Mouse (Mus musculus) lung, adult 2 months (tissue): Measurements from ENCODE around the gene Nacc2. TPM values are rescaled to one million over a fixed set of nuclear protein-coding genes. Genes with fewer than 3 reads are reported as not detected.
A peak's percentile ranks its signal among the peaks of the same experiment; 100 is the strongest.

Experiments used
- DNase-seq: peaks from one replicate; pipeline ENCODE4 v3.0.0; 2022
- H3K4me1 ChIP-seq: fragments of 200-500 bp; 2 replicates; pipeline ENCODE4 v1.6.1; 2011; ENCODE audit warnings: low read length; ENCODE audit not compliant: control insufficient read depth, insufficient read depth
- H3K4me3 ChIP-seq: fragments of 200-500 bp; replicated peaks from 2 replicates; pipeline ENCODE3; 2011; ENCODE audit warnings: low read depth, mild to moderate bottlenecking, control low read depth, low read length; ENCODE audit errors: extremely low read depth
- CTCF ChIP-seq: fragments of 200-500 bp; IDR thresholded peaks from 2 replicates; pipeline ENCODE4 v1.5.1; 2011; ENCODE audit warnings: mild to moderate bottlenecking, low read length, control low read depth; ENCODE audit not compliant: insufficient read depth
- POLR2A ChIP-seq: fragments of 200-500 bp; IDR thresholded peaks from 2 replicates; pipeline ENCODE4 v1.6.1; 2011; ENCODE audit warnings: low read depth, mild to moderate bottlenecking, control low read depth, low read length, borderline replicate concordance; ENCODE audit errors: extremely low read depth
- WGBS: fragments of 180-500 bp; shearing (Covaris S2); methylation state at CpG from one replicate; pipeline ENCODE4 v1.1.7; 2018; 5-methylcytosine and 5-hydroxymethylcytosine counted together
- polyA plus RNA-seq: library from polyadenylated mRNA; depleted of rRNA; stranded (reverse); fragments of >200 nt; gene quantifications from 2 replicates; pipeline ENCODE4 v1.2.3, GENCODE M21; 2012

The Nacc2 gene
- polyA plus RNA-seq, 1 experiment: 26.3 TPM

- H3K4me3 ChIP-seq: peak overlapping the region; percentile 99
- peak; percentile 98 for DNase-seq
- TF ChIP-seq POLR2A (peak; percentile 72; the same call in 1 of the 2 replicates), CTCF (no peak)
- peaks cover 5% of the 10 kb centered on the region for H3K4me1 ChIP-seq
- under 1% methylated on average over 58 of the region's 60 CpGs for WGBS
Observed at GRCm38 (mm10) chr2:26140292-26140819, 17.3 kb upstream of the Nacc2 start.

GRCm38 (mm10) chr2:26139545-26140206 lies 16.7 kb upstream of the Nacc2 start:
- peak overlapping the region; percentile 99 for H3K4me3 ChIP-seq
- DNase-seq: no peak
- TF ChIP-seq POLR2A (no peak), CTCF (no peak)
- WGBS: under 1% methylated on average over 60 of the region's 60 CpGs
- peaks cover 5% of the 10 kb centered on the region for H3K4me1 ChIP-seq

- peaks cover 5% of the 10 kb centered on the region for H3K4me1 ChIP-seq
- TF ChIP-seq CTCF: no peak
- TF ChIP-seq POLR2A: no peak
- 60% methylated on average over 7 of the region's 7 CpGs for whole genome bisulfite sequencing
- H3K4me3 ChIP-seq: peak overlapping the region; percentile 99
- no peak for DNase-seq
Observed at GRCm38 (mm10) chr2:26139034-26139544, 16.1 kb upstream of the Nacc2 start.

- no peak overlapping the region for H3K4me3 ChIP-seq
- TF ChIP-seq CTCF (no peak), POLR2A (no peak)
- no peak for DNase-seq
- WGBS: 83% methylated on average over 31 of the region's 31 CpGs
- H3K4me1 ChIP-seq: peaks cover 5% of the 10 kb centered on the region
Observed at GRCm38 (mm10) chr2:26138252-26139033, 15.4 kb upstream of the Nacc2 start.

GRCm38 (mm10) chr2:26134591-26134990 lies 11.6 kb upstream of the Nacc2 start:
- TF ChIP-seq CTCF (no peak), POLR2A (no peak)
- WGBS: 93% methylated on average over 2 of the region's 2 CpGs
- Histone ChIP-seq H3K4me3 (no peak overlapping the region), H3K4me1 (peaks cover 2% of the 10 kb centered on the region; the same call in 1 of the 2 replicates)
- DNase-seq: no peak

- peak; percentile 64 for DNase-seq
- no peak for TF ChIP-seq CTCF
- TF ChIP-seq POLR2A: no peak
- Histone ChIP-seq H3K4me1 (0 out of 2 replicates have a peak, but pooled peaks cover 2% of the 10 kb centered on the region), H3K4me3 (peak overlapping the region; percentile 0)
- 9% methylated on average over 25 of the region's 25 CpGs for WGBS
Observed at GRCm38 (mm10) chr2:26132628-26133551, 9.9 kb upstream of the Nacc2 start.

GRCm38 (mm10) chr2:26131327-26131726 lies 8.3 kb upstream of the Nacc2 start:
- H3K4me1 ChIP-seq: 0 out of 2 replicates have a peak, but pooled peaks cover 2% of the 10 kb centered on the region
- no peak for DNase-seq
- TF ChIP-seq CTCF (no peak), POLR2A (no peak)
- H3K4me3 ChIP-seq: no peak overlapping the region
- 64% methylated on average over 2 of the region's 2 CpGs for WGBS

- DNase-seq: no peak
- Histone ChIP-seq H3K4me1 (0 out of 2 replicates have a peak, but pooled peaks cover 2% of the 10 kb centered on the region), H3K4me3 (no peak overlapping the region)
- TF ChIP-seq CTCF (no peak), POLR2A (no peak)
- 62% methylated on average over 3 of the region's 3 CpGs for WGBS
Observed at GRCm38 (mm10) chr2:26129962-26130361, 6.9 kb upstream of the Nacc2 start.

GRCm38 (mm10) chr2:26129346-26129745 lies 6.3 kb upstream of the Nacc2 start:
- no peak overlapping the region for H3K4me3 ChIP-seq
- WGBS: 90% methylated on average over 2 of the region's 2 CpGs
- TF ChIP-seq CTCF (no peak), POLR2A (no peak)
- DNase-seq: no peak
- H3K4me1 ChIP-seq: 0 out of 2 replicates have a peak, but pooled peaks cover 2% of the 10 kb centered on the region
